Mouse (Mus musculus) gastrocnemius, adult 18-20 months (tissue): ENCODE measurements at regions not wholly inside any gene's neighbourhood (a gene's known extent, or its start where the extent isn't known, plus 50 kb on each side); places are given as distances from the start of the nearest gene placed in this dataset.

Source experiments
- DNase-seq: peaks from one replicate; pipeline ENCODE4 v3.0.0; 2021; ENCODE audit warnings: low spot score

- no peak for DNase-seq
Observed at GRCm38 (mm10) chr10:106417156-106417555, 53.0 kb upstream of the Ppfia2 start.
